26 mouse cellular contexts compared by ENCODE assay signal in the genomic region with DNA sequence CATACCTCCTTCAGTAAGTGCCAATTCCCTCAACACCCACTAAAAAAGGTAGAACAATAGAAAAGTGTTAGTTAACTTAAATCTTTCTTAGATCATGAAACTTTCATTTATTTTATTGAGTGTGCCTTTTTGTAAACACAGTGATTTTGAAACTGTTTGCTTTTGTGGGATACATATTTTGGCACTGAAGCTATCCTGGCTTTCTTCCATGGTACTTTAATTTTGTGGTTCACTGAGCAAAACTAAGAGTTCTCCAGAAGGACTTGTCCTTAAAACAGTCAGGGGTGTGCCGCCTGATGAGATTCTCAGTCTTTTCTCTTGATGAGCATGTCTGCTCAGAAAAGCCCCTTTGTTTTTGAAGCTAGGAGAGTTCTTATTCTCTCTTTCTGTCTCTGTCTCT.
DNase-seq lines count a peak whose midpoint lies in the region; ATAC-seq and TF ChIP-seq lines count a peak whose summit lies in the region.
"Had no signal": no experiment of that assay in that cellular context is flagged by ENCODE, and none has a peak within 500 bp of the region (broad histone marks: within the 10 kb centered on the region; RNA-seq: fewer than 3 reads in every experiment).

No protein-coding gene starts in this region.

- H3K27ac ChIP-seq in embryonic facial prominence, embryonic 14.5 days (replicated peaks; ENCODE audit: low read depth, low read length): no peak overlapping the region
- H3K27ac ChIP-seq in embryonic facial prominence, embryonic 10.5 days (replicated peaks): no peak overlapping the region
- H3K27ac ChIP-seq in limb, embryonic 14.5 days (replicated peaks; ENCODE audit: low read depth, low read length): no peak overlapping the region
- no peak overlapping the region for H3K27ac ChIP-seq in limb, embryonic 10.5 days
- no peak overlapping the region for H3K27ac ChIP-seq in midbrain, postnatal 0 days (ENCODE audit: low read depth, low read length)
- no peak overlapping the region for H3K27ac ChIP-seq in midbrain, embryonic 13.5 days
- H3K27ac ChIP-seq: embryonic facial prominence, embryonic 15.5 days; heart, embryonic 10.5 days; kidney, postnatal 0 days; midbrain, embryonic 10.5 days had no signal

- H3K36me3 ChIP-seq in embryonic facial prominence, embryonic 14.5 days (ENCODE audit: control insufficient read depth, insufficient read depth, low read length): no peaks in the 10 kb centered on the region
- H3K36me3 ChIP-seq in embryonic facial prominence, embryonic 10.5 days (replicated peaks): no peaks in the 10 kb centered on the region
- no peaks in the 10 kb centered on the region for H3K36me3 ChIP-seq in limb, embryonic 14.5 days (ENCODE audit: control insufficient read depth, insufficient read depth, low read length)
- no peaks in the 10 kb centered on the region for H3K36me3 ChIP-seq in limb, embryonic 10.5 days
- no peaks in the 10 kb centered on the region for H3K36me3 ChIP-seq in midbrain, postnatal 0 days (ENCODE audit: insufficient read depth, low read length)
- H3K36me3 ChIP-seq in midbrain, embryonic 13.5 days: no peaks in the 10 kb centered on the region
- H3K36me3 ChIP-seq: embryonic facial prominence, embryonic 15.5 days; G1E; heart, embryonic 10.5 days; midbrain, embryonic 10.5 days had no signal

- no peaks in the 10 kb centered on the region for H3K27me3 ChIP-seq in embryonic facial prominence, embryonic 14.5 days (replicated peaks; ENCODE audit: control insufficient read depth, insufficient read depth, low read length)
- H3K27me3 ChIP-seq in embryonic facial prominence, embryonic 10.5 days (replicated peaks; ENCODE audit: low read depth, poor library complexity, severe bottlenecking): no peaks in the 10 kb centered on the region
- H3K27me3 ChIP-seq in limb, embryonic 14.5 days (ENCODE audit: control insufficient read depth, insufficient read depth, low read length): no peaks in the 10 kb centered on the region
- H3K27me3 ChIP-seq in limb, embryonic 10.5 days (ENCODE audit: low read depth, poor library complexity, severe bottlenecking): no peaks in the 10 kb centered on the region
- H3K27me3 ChIP-seq in midbrain, postnatal 0 days (ENCODE audit: insufficient read depth, low read length): no peaks in the 10 kb centered on the region
- no peaks in the 10 kb centered on the region for H3K27me3 ChIP-seq in midbrain, embryonic 13.5 days
- H3K27me3 ChIP-seq: CH12.LX; embryonic facial prominence, embryonic 15.5 days had no signal

- H3K4me2 ChIP-seq in embryonic facial prominence, embryonic 14.5 days (ENCODE audit: low read depth, low read length): no peak overlapping the region
- H3K4me2 ChIP-seq in limb, embryonic 14.5 days (replicated peaks; ENCODE audit: low read depth, low read length, severe bottlenecking): no peak overlapping the region
- H3K4me2 ChIP-seq in midbrain, postnatal 0 days (ENCODE audit: low read depth, low read length, poor library complexity, severe bottlenecking): no peak overlapping the region
- H3K4me2 ChIP-seq in midbrain, embryonic 13.5 days (replicated peaks): no peak overlapping the region
- H3K4me2 ChIP-seq: embryonic facial prominence, embryonic 15.5 days; liver, embryonic 11.5 days had no signal

- H3K4me3 ChIP-seq in embryonic facial prominence, embryonic 14.5 days (ENCODE audit: low read depth, low read length): no peak overlapping the region
- no peak overlapping the region for H3K4me3 ChIP-seq in embryonic facial prominence, embryonic 10.5 days
- no peak overlapping the region for H3K4me3 ChIP-seq in limb, embryonic 14.5 days (replicated peaks; ENCODE audit: low read length)
- no peak overlapping the region for H3K4me3 ChIP-seq in limb, embryonic 10.5 days
- no peak overlapping the region for H3K4me3 ChIP-seq in midbrain, postnatal 0 days (ENCODE audit: low read depth, low read length)
- H3K4me3 ChIP-seq in midbrain, embryonic 13.5 days (replicated peaks): no peak overlapping the region
- H3K4me3 ChIP-seq: embryonic facial prominence, embryonic 15.5 days; heart, embryonic 10.5 days; midbrain, embryonic 10.5 days had no signal

- 42% methylated on average over 1 of the region's 1 CpGs for WGBS in embryonic facial prominence, embryonic 14.5 days
- 61% methylated on average over 1 of the region's 1 CpGs for WGBS in embryonic facial prominence, embryonic 10.5 days
- WGBS in limb, embryonic 14.5 days: 83% methylated on average over 1 of the region's 1 CpGs
- 85% methylated on average over 1 of the region's 1 CpGs for WGBS in limb, embryonic 10.5 days
- WGBS in midbrain, postnatal 0 days: 32% methylated on average over 1 of the region's 1 CpGs
- WGBS in midbrain, embryonic 13.5 days: 21% methylated on average over 1 of the region's 1 CpGs

- TF ChIP-seq CTCF in midbrain, postnatal 0 days (IDR thresholded peaks at IDR 0.05): no peak

- no peak overlapping the region for H3K9ac ChIP-seq in embryonic facial prominence, embryonic 14.5 days (ENCODE audit: low read depth, low read length)
- H3K9ac ChIP-seq in limb, embryonic 14.5 days (ENCODE audit: low read depth, low read length, severe bottlenecking): no peak overlapping the region
- no peak overlapping the region for H3K9ac ChIP-seq in midbrain, postnatal 0 days (replicated peaks; ENCODE audit: low read length, poor library complexity, severe bottlenecking)
- no peak overlapping the region for H3K9ac ChIP-seq in midbrain, embryonic 13.5 days (replicated peaks)
- H3K9ac ChIP-seq: embryonic facial prominence, embryonic 15.5 days had no signal

- peak; percentile 8 for DNase-seq in embryonic facial prominence, embryonic 14.5 days (ENCODE audit: low spot score)
- DNase-seq in embryonic facial prominence, embryonic 10.5 days (ENCODE audit: low spot score): no peak
- peak; percentile 2 for DNase-seq in limb, embryonic 14.5 days (ENCODE audit: low spot score)
- DNase-seq in limb, embryonic 10.5 days (ENCODE audit: low spot score): no peak
- peak; percentile 37 for DNase-seq in midbrain, postnatal 0 days (ENCODE audit: low spot score)
- no peak for DNase-seq in right cerebral cortex, postnatal 14 days
- DNase-seq: adrenal gland, postnatal 10 days; B cell, adult 2 months; cerebellum, postnatal 25 days; embryo, embryonic 11 days; gastrocnemius, postnatal 10 days; heart, postnatal 4 days; kidney, adult 2 months; layer of hippocampus, adult 9-11 months; lung, adult 18-20 months; thymus, postnatal 25 days had no signal

- H3K9me3 ChIP-seq in embryonic facial prominence, embryonic 14.5 days (ENCODE audit: control insufficient read depth, low read length): no peaks in the 10 kb centered on the region
- no peaks in the 10 kb centered on the region for H3K9me3 ChIP-seq in embryonic facial prominence, embryonic 10.5 days
- no peaks in the 10 kb centered on the region for H3K9me3 ChIP-seq in limb, embryonic 14.5 days (ENCODE audit: control insufficient read depth, low read length)
- no peaks in the 10 kb centered on the region for H3K9me3 ChIP-seq in limb, embryonic 10.5 days (replicated peaks)
- no peaks in the 10 kb centered on the region for H3K9me3 ChIP-seq in midbrain, postnatal 0 days (ENCODE audit: low read length)
- H3K9me3 ChIP-seq in midbrain, embryonic 13.5 days: no peaks in the 10 kb centered on the region
- H3K9me3 ChIP-seq: embryonic facial prominence, embryonic 15.5 days; G1E; heart, embryonic 10.5 days; midbrain, embryonic 10.5 days had no signal

- no peaks in the 10 kb centered on the region for H3K4me1 ChIP-seq in embryonic facial prominence, embryonic 14.5 days (ENCODE audit: control insufficient read depth, insufficient read depth, low read length)
- no peaks in the 10 kb centered on the region for H3K4me1 ChIP-seq in embryonic facial prominence, embryonic 10.5 days
- H3K4me1 ChIP-seq in limb, embryonic 14.5 days (ENCODE audit: control insufficient read depth, insufficient read depth, low read length): no peaks in the 10 kb centered on the region
- no peaks in the 10 kb centered on the region for H3K4me1 ChIP-seq in limb, embryonic 10.5 days
- no peaks in the 10 kb centered on the region for H3K4me1 ChIP-seq in midbrain, postnatal 0 days (ENCODE audit: insufficient read depth, low read length)
- H3K4me1 ChIP-seq in midbrain, embryonic 13.5 days (replicated peaks): no peaks in the 10 kb centered on the region
- H3K4me1 ChIP-seq: embryonic facial prominence, embryonic 15.5 days; heart, embryonic 10.5 days; midbrain, embryonic 10.5 days had no signal

- no peak for ATAC-seq in embryonic facial prominence, embryonic 14.5 days (ENCODE audit: low read depth)
- no peak for ATAC-seq in limb, embryonic 14.5 days (ENCODE audit: low FRiP score, low read depth)
- no peak for ATAC-seq in midbrain, postnatal 0 days (ENCODE audit: low FRiP score)
- no peak for ATAC-seq in midbrain, embryonic 13.5 days
- ATAC-seq: forebrain, embryonic 16.5 days; inflammation-experienced regulatory T-cells, adult 6 months had no signal

- TF ChIP-seq POLR2A in limb, embryonic 14.5 days (IDR thresholded peaks at IDR 0.05; ENCODE audit: borderline replicate concordance, extremely low read depth, insufficient read depth, insufficient read length): no peak

Comparison
In these comparisons a context has a peak if more than half of its experiments do, and no peak if none do; other contexts are left out.
1. DNase-seq: peak in embryonic facial prominence, embryonic 14.5 days (single experiment), limb, embryonic 14.5 days (single experiment) and midbrain, postnatal 0 days (single experiment); none in embryonic facial prominence, embryonic 10.5 days (single experiment), limb, embryonic 10.5 days (single experiment) and right cerebral cortex, postnatal 14 days (single experiment).